In genomic region chr5:134918071-134918832, GRCm38 (mm10) we compare ENCODE assay signal across 9 mouse cellular contexts. TPM values are rescaled to one million over a fixed set of nuclear protein-coding genes. Genes with fewer than 3 reads are reported as not detected.
DNase-seq lines count a peak whose midpoint lies in the region; ATAC-seq and TF ChIP-seq lines count a peak whose summit lies in the region.
"Had no signal": no experiment of that assay in that cellular context is flagged by ENCODE, and none has a peak within 500 bp of the region (broad histone marks: within the 10 kb centered on the region; RNA-seq: fewer than 3 reads in every experiment).

No protein-coding gene starts in this region.

- no peaks in the 10 kb centered on the region for H3K4me1 ChIP-seq in embryonic facial prominence, embryonic 11.5 days (ENCODE audit: control insufficient read depth, insufficient read depth, low read length)
- no peaks in the 10 kb centered on the region for H3K4me1 ChIP-seq in lung, adult 2 months (ENCODE audit: control insufficient read depth, insufficient read depth, low read length)
- H3K4me1 ChIP-seq: stomach, embryonic 15.5 days had no signal

- H3K9ac ChIP-seq in embryonic facial prominence, embryonic 11.5 days (replicated peaks; ENCODE audit: low read length), result no peak overlapping the region
- H3K9ac ChIP-seq: stomach, embryonic 15.5 days had no signal

- 54% methylated on average over 16 of the region's 16 CpGs for WGBS in embryonic facial prominence, embryonic 11.5 days
- 45% methylated on average over 16 of the region's 16 CpGs for WGBS in lung, adult 2 months

- DNase-seq in right cerebral cortex, postnatal 14 days, result peak; percentile 63
- no peak for DNase-seq in right cerebral cortex, adult 18-20 months
- DNase-seq in adrenal gland, adult 8-10 months, result peak; percentile 62
- peak; percentile 62 for DNase-seq in embryonic facial prominence, embryonic 11.5 days (ENCODE audit: low spot score)
- DNase-seq in kidney, adult 9 months, result peak; percentile 79
- peak; percentile 48 for DNase-seq in lung, adult 2 months
- peak; percentile 89 to 97 for DNase-seq in spleen, postnatal 4 days (ENCODE audit: low spot score in 2 of 2)

- no peaks in the 10 kb centered on the region; the same call in 1 of the 2 replicates for H3K27me3 ChIP-seq in embryonic facial prominence, embryonic 11.5 days (ENCODE audit: control insufficient read depth, insufficient read depth, low read length)
- H3K27me3 ChIP-seq: stomach, embryonic 15.5 days had no signal

- no peak overlapping the region for H3K4me2 ChIP-seq in embryonic facial prominence, embryonic 11.5 days (ENCODE audit: low read depth, low read length)
- H3K4me2 ChIP-seq: stomach, embryonic 15.5 days had no signal

- no peaks in the 10 kb centered on the region for H3K9me3 ChIP-seq in embryonic facial prominence, embryonic 11.5 days (replicated peaks; ENCODE audit: control insufficient read depth, low read length)
- H3K9me3 ChIP-seq: stomach, embryonic 15.5 days had no signal

- no peak overlapping the region for H3K27ac ChIP-seq in embryonic facial prominence, embryonic 11.5 days (replicated peaks; ENCODE audit: low read depth, low read length)
- H3K27ac ChIP-seq: stomach, embryonic 15.5 days had no signal

- H3K4me3 ChIP-seq in embryonic facial prominence, embryonic 11.5 days (ENCODE audit: low read depth, low read length), result no peak overlapping the region
- no peak overlapping the region for H3K4me3 ChIP-seq in lung, adult 2 months (replicated peaks; ENCODE audit: extremely low read depth, low read depth, low read length)
- H3K4me3 ChIP-seq: stomach, embryonic 15.5 days had no signal

- H3K36me3 ChIP-seq in embryonic facial prominence, embryonic 11.5 days (replicated peaks; ENCODE audit: control insufficient read depth, insufficient read depth, low read depth, low read length), result no peaks in the 10 kb centered on the region
- H3K36me3 ChIP-seq: stomach, embryonic 15.5 days had no signal

- TF ChIP-seq CTCF in lung, adult 2 months (IDR thresholded peaks at IDR 0.05; ENCODE audit: insufficient read depth, low read length), result peak; percentile 76

- no peak for ATAC-seq in embryonic facial prominence, embryonic 11.5 days (replicated peaks; ENCODE audit: insufficient number of reproducible peaks, low FRiP score, low TSS enrichment, low read depth)

- TF ChIP-seq POLR2A in lung, adult 2 months (IDR thresholded peaks at IDR 0.05; ENCODE audit: borderline replicate concordance, extremely low read depth, low read depth, low read length), result no peak

RNA-seq across cellular contexts. Expression of gene Cldn13, which starts 2.9 kb away (rescaled TPM):
- not detected for total RNA-seq in adrenal gland, adult 8-10 months (2022)
- 3.5 and 3.6 TPM in 2 replicates for polyA plus RNA-seq in embryonic facial prominence, embryonic 11.5 days (2014; fragmentation: Nextera tagmentation; extraction: Ambion mirVana)
- polyA plus RNA-seq in lung, adult 2 months (2012; rRNA removed), result not detected in 2 replicates

RNA-seq across cellular contexts. Expression of gene Tmem270, which starts 11.7 kb away (rescaled TPM):
- not detected for total RNA-seq in adrenal gland, adult 8-10 months (2022)
- polyA plus RNA-seq in embryonic facial prominence, embryonic 11.5 days (2014; fragmentation: Nextera tagmentation; extraction: Ambion mirVana), result not detected in 2 replicates
- polyA plus RNA-seq in lung, adult 2 months (2012; rRNA removed), result not detected in 2 replicates
- polyA plus RNA-seq: large intestine, adult 2 months; stomach, embryonic 15.5 days had no signal

RNA-seq across cellular contexts. Expression of gene Mettl27, which starts 13.9 kb away (rescaled TPM):
- total RNA-seq in adrenal gland, adult 8-10 months (2022), result 10 to 100 TPM; 22.1 to 55.7 (median 44.6) TPM
- 9.7 and 15.2 TPM in 2 replicates for polyA plus RNA-seq in embryonic facial prominence, embryonic 11.5 days (2014; fragmentation: Nextera tagmentation; extraction: Ambion mirVana)
- 16.3 and 23.2 TPM in 2 replicates for polyA plus RNA-seq in lung, adult 2 months (2012; rRNA removed)

RNA-seq across cellular contexts. Expression of gene Cldn4, which starts 28.5 kb away (rescaled TPM):
- not detected for total RNA-seq in adrenal gland, adult 8-10 months (2022)
- 16.9 and 20.5 TPM in 2 replicates for polyA plus RNA-seq in embryonic facial prominence, embryonic 11.5 days (2014; fragmentation: Nextera tagmentation; extraction: Ambion mirVana)
- polyA plus RNA-seq in lung, adult 2 months (2012; rRNA removed), result 9.2 and 18.9 TPM in 2 replicates
